Mouse (Mus musculus): Measurements from ENCODE around the gene Pnmt. TPM values are rescaled to one million over a fixed set of nuclear protein-coding genes. Genes with fewer than 3 reads are reported as not detected.

Gene Pnmt
- polyA plus RNA-seq, 1 experiment from 2014 or later: 4.8 TPM

GRCm38 (mm10) chr11:98384216-98384615 is 2.0 kb upstream of the Pnmt start:
- no peak for ATAC-seq (replicated peaks; ENCODE audit: insufficient number of reproducible peaks, low FRiP score, low TSS enrichment)
- Histone ChIP-seq H3K4me2 (peak overlapping the region; percentile 74), H3K36me3 (ENCODE audit: control insufficient read depth, insufficient read depth, low read length) (no peaks in the 10 kb centered on the region; the same call in 1 of the 2 replicates), H3K9ac (ENCODE audit: low read depth, low read length) (peak overlapping the region; percentile 80), H3K27ac (ENCODE audit: low read depth, low read length) (peak overlapping the region; percentile 92), H3K4me3 (ENCODE audit: low read depth, low read length) (peak overlapping the region; percentile 47), H3K27me3 (ENCODE audit: control insufficient read depth, insufficient read depth, low read length) (peaks cover 19% of the 10 kb centered on the region), H3K9me3 (replicated peaks; ENCODE audit: control insufficient read depth, low read length) (no peaks in the 10 kb centered on the region), H3K4me1 (ENCODE audit: control insufficient read depth, insufficient read depth, low read length) (peaks cover 42% of the 10 kb centered on the region)
- WGBS (ENCODE audit: insufficient replicate concordance): 59% methylated on average over 20 of the region's 20 CpGs

- peaks cover 19% of the 10 kb centered on the region for H3K27me3 ChIP-seq (ENCODE audit: control insufficient read depth, insufficient read depth, low read length)
- H3K4me3 ChIP-seq (ENCODE audit: low read depth, low read length): peak overlapping the region; percentile 47
- peak overlapping the region; percentile 80 for H3K9ac ChIP-seq (ENCODE audit: low read depth, low read length)
- H3K36me3 ChIP-seq (ENCODE audit: control insufficient read depth, insufficient read depth, low read length): no peaks in the 10 kb centered on the region; the same call in 1 of the 2 replicates
- H3K4me2 ChIP-seq: peak overlapping the region; percentile 74
- ATAC-seq (replicated peaks; ENCODE audit: insufficient number of reproducible peaks, low FRiP score, low TSS enrichment): no peak
- 51% methylated on average over 8 of the region's 8 CpGs for WGBS (ENCODE audit: insufficient replicate concordance)
- H3K27ac ChIP-seq (ENCODE audit: low read depth, low read length): peak overlapping the region; percentile 92
- no peaks in the 10 kb centered on the region for H3K9me3 ChIP-seq (replicated peaks; ENCODE audit: control insufficient read depth, low read length)
- H3K4me1 ChIP-seq (ENCODE audit: control insufficient read depth, insufficient read depth, low read length): peaks cover 36% of the 10 kb centered on the region
Observed at GRCm38 (mm10) chr11:98384721-98385637, 1.3 kb upstream of the Pnmt start.

GRCm38 (mm10) chr11:98386596-98386995 is 346 bp downstream of the Pnmt start:
- H3K4me1 ChIP-seq (ENCODE audit: control insufficient read depth, insufficient read depth, low read length): peaks cover 47% of the 10 kb centered on the region
- H3K9me3 ChIP-seq (replicated peaks; ENCODE audit: control insufficient read depth, low read length): no peaks in the 10 kb centered on the region
- H3K4me2 ChIP-seq: peak overlapping the region; percentile 38
- H3K4me3 ChIP-seq (ENCODE audit: low read depth, low read length): no peak overlapping the region
- H3K36me3 ChIP-seq (ENCODE audit: control insufficient read depth, insufficient read depth, low read length): no peaks in the 10 kb centered on the region
- peak overlapping the region; percentile 63; the same call in 1 of the 2 replicates for H3K9ac ChIP-seq (ENCODE audit: low read depth, low read length)
- WGBS (ENCODE audit: insufficient replicate concordance): 12% methylated on average over 24 of the region's 24 CpGs
- no peak overlapping the region for H3K27ac ChIP-seq (ENCODE audit: low read depth, low read length)
- peaks cover 19% of the 10 kb centered on the region for H3K27me3 ChIP-seq (ENCODE audit: control insufficient read depth, insufficient read depth, low read length)
- ATAC-seq (replicated peaks; ENCODE audit: insufficient number of reproducible peaks, low FRiP score, low TSS enrichment): no peak

DNA sequence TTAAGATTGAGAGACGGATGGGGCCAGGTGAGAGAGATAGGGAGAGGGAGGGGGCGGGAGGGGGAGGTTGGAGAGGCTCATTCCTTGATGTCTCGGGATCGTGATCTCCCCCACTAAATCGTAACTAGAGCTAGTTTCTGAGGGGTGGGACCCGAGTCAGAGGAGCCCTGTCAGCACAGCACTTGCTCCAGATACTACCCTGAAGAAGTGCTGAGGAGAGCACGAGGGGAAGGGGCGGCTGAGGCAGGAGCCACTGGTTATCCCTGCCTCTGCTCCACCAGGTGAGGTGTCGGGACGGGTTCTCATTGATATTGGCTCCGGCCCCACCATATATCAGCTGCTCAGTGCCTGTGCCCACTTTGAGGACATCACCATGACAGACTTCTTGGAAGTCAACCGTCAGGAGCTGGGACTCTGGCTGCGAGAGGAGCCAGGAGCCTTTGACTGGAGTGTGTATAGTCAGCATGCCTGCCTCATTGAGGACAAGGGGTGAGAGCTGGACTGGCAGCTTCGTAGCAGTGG is 867 bp downstream of the Pnmt start:
- peaks cover 19% of the 10 kb centered on the region for H3K27me3 ChIP-seq (ENCODE audit: control insufficient read depth, insufficient read depth, low read length)
- no peak overlapping the region for H3K27ac ChIP-seq (ENCODE audit: low read depth, low read length)
- H3K9ac ChIP-seq (ENCODE audit: low read depth, low read length): no peak overlapping the region
- no peak overlapping the region for H3K4me3 ChIP-seq (ENCODE audit: low read depth, low read length)
- WGBS (ENCODE audit: insufficient replicate concordance): 39% methylated on average over 14 of the region's 14 CpGs
- no peaks in the 10 kb centered on the region for H3K36me3 ChIP-seq (ENCODE audit: control insufficient read depth, insufficient read depth, low read length)
- H3K9me3 ChIP-seq (replicated peaks; ENCODE audit: control insufficient read depth, low read length): no peaks in the 10 kb centered on the region
- ATAC-seq (replicated peaks; ENCODE audit: insufficient number of reproducible peaks, low FRiP score, low TSS enrichment): no peak
- no peak overlapping the region for H3K4me2 ChIP-seq
- peaks cover 52% of the 10 kb centered on the region for H3K4me1 ChIP-seq (ENCODE audit: control insufficient read depth, insufficient read depth, low read length)

- H3K4me3 ChIP-seq (ENCODE audit: low read depth, low read length): no peak overlapping the region
- no peaks in the 10 kb centered on the region for H3K36me3 ChIP-seq (ENCODE audit: control insufficient read depth, insufficient read depth, low read length)
- H3K27me3 ChIP-seq (ENCODE audit: control insufficient read depth, insufficient read depth, low read length): peaks cover 19% of the 10 kb centered on the region
- H3K27ac ChIP-seq (ENCODE audit: low read depth, low read length): no peak overlapping the region
- no peak overlapping the region for H3K4me2 ChIP-seq
- H3K4me1 ChIP-seq (ENCODE audit: control insufficient read depth, insufficient read depth, low read length): peaks cover 59% of the 10 kb centered on the region
- ATAC-seq (replicated peaks; ENCODE audit: insufficient number of reproducible peaks, low FRiP score, low TSS enrichment): no peak
- no peak overlapping the region for H3K9ac ChIP-seq (ENCODE audit: low read depth, low read length)
- H3K9me3 ChIP-seq (replicated peaks; ENCODE audit: control insufficient read depth, low read length): no peaks in the 10 kb centered on the region
- WGBS (ENCODE audit: insufficient replicate concordance): 67% methylated on average over 10 of the region's 10 CpGs
Observed at GRCm38 (mm10) chr11:98388282-98388681, 2.0 kb downstream of the Pnmt start.

- no peak for ATAC-seq (replicated peaks; ENCODE audit: insufficient number of reproducible peaks, low FRiP score, low TSS enrichment)
- no peaks in the 10 kb centered on the region for H3K9me3 ChIP-seq (replicated peaks; ENCODE audit: control insufficient read depth, low read length)
- H3K36me3 ChIP-seq (ENCODE audit: control insufficient read depth, insufficient read depth, low read length): no peaks in the 10 kb centered on the region
- H3K27me3 ChIP-seq (ENCODE audit: control insufficient read depth, insufficient read depth, low read length): peaks cover 19% of the 10 kb centered on the region
- no peak overlapping the region for H3K4me3 ChIP-seq (ENCODE audit: low read depth, low read length)
- no peak overlapping the region for H3K27ac ChIP-seq (ENCODE audit: low read depth, low read length)
- WGBS (ENCODE audit: insufficient replicate concordance): 29% methylated on average over 9 of the region's 9 CpGs
- H3K4me1 ChIP-seq (ENCODE audit: control insufficient read depth, insufficient read depth, low read length): peaks cover 60% of the 10 kb centered on the region
- H3K9ac ChIP-seq (ENCODE audit: low read depth, low read length): no peak overlapping the region
- H3K4me2 ChIP-seq: no peak overlapping the region; the same call in 1 of the 2 replicates
Observed at GRCm38 (mm10) chr11:98389221-98389780, 3.1 kb downstream of the Pnmt start.

DNA sequence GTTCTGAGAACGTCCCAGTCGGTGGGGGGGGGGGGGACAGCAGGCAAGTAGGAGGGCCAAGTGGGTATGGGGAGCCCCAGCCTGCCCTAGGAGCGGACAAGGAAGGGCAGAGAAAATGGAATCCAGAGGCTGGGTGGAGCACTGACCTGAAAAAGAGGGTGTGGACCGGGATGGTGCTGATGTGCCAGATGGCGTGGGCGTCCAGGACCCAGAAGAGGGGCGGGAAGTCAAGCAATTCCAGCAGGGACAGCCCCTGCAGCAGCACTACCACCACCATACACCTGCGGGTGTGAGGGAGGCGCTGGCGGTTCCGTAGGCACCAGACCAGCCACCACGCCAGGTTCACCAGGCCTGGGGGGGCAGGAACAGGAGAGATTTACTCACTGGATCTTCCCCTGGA is 3.9 kb downstream of the Pnmt start:
- Histone ChIP-seq H3K27me3 (ENCODE audit: control insufficient read depth, insufficient read depth, low read length) (peaks cover 19% of the 10 kb centered on the region), H3K4me1 (ENCODE audit: control insufficient read depth, insufficient read depth, low read length) (peaks cover 59% of the 10 kb centered on the region)

DNA sequence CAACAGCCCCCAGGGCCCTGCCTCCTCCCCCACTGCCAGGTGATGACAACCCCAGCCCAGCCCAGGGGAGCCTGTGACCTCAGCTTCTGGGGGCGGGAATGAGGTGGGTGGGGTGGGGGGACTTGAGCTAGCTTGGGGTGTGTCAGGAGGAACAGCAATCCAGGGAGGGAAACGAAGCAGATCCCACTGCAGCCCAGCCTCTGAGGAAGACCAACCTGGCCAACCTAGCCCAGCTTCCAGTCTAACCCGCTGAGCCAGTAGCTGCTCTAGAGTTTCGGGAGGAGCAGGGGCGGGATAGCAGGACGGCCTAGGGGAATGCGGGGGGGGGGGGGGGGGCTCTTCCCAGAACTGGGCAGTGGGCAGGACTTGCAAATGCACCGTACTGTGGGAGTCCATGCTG is 5.8 kb downstream of the Pnmt start:
- H3K27me3 ChIP-seq (ENCODE audit: control insufficient read depth, insufficient read depth, low read length): peaks cover 9% of the 10 kb centered on the region
- no peak overlapping the region for H3K9ac ChIP-seq (ENCODE audit: low read depth, low read length)
- ATAC-seq (replicated peaks; ENCODE audit: insufficient number of reproducible peaks, low FRiP score, low TSS enrichment): no peak
- peak overlapping the region; percentile 92 for H3K27ac ChIP-seq (ENCODE audit: low read depth, low read length)
- H3K36me3 ChIP-seq (ENCODE audit: control insufficient read depth, insufficient read depth, low read length): no peaks in the 10 kb centered on the region
- no peaks in the 10 kb centered on the region for H3K9me3 ChIP-seq (replicated peaks; ENCODE audit: control insufficient read depth, low read length)
- H3K4me2 ChIP-seq: 0 out of 2 replicates have a peak overlapping the region, but pooled peaks have one; percentile 15
- no peak overlapping the region for H3K4me3 ChIP-seq (ENCODE audit: low read depth, low read length)
- peaks cover 62% of the 10 kb centered on the region for H3K4me1 ChIP-seq (ENCODE audit: control insufficient read depth, insufficient read depth, low read length)
- 6% methylated on average over 7 of the region's 8 CpGs for WGBS (ENCODE audit: insufficient replicate concordance)

More for the DNA sequence above, 3.9 kb downstream of the Pnmt start:
- no peak overlapping the region for H3K9ac ChIP-seq (ENCODE audit: low read depth, low read length)
- no peak overlapping the region for H3K4me2 ChIP-seq
- H3K9me3 ChIP-seq (replicated peaks; ENCODE audit: control insufficient read depth, low read length): no peaks in the 10 kb centered on the region
- no peak for ATAC-seq (replicated peaks; ENCODE audit: insufficient number of reproducible peaks, low FRiP score, low TSS enrichment)
- no peak overlapping the region for H3K4me3 ChIP-seq (ENCODE audit: low read depth, low read length)
- H3K27ac ChIP-seq (ENCODE audit: low read depth, low read length): no peak overlapping the region
- H3K36me3 ChIP-seq (ENCODE audit: control insufficient read depth, insufficient read depth, low read length): no peaks in the 10 kb centered on the region
- 70% methylated on average over 12 of the region's 12 CpGs for WGBS (ENCODE audit: insufficient replicate concordance)
